Mouse (Mus musculus) CH12.LX (cell line): ENCODE measurements around the gene Gata2. TPM values are rescaled to one million over a fixed set of nuclear protein-coding genes. Genes with fewer than 3 reads are reported as not detected.

Experiments
- DNase-seq: peaks from one replicate; pipeline ENCODE4 v3.0.0-alpha.2; 2013; ENCODE audit errors: extremely low read depth
- H3K27ac ChIP-seq: 2 replicates; pipeline ENCODE4 v1.5.1; 2012; ENCODE audit warnings: low read depth, mild to moderate bottlenecking, control low read depth, moderate library complexity; ENCODE audit not compliant: insufficient read depth
- H3K27me3 ChIP-seq: replicated peaks from 2 replicates; pipeline ENCODE3; 2012; ENCODE audit warnings: inconsistent platforms
- H3K36me3 ChIP-seq, 2 experiments: replicated peaks in 1 of 2; 2 replicates each; pipeline versions ENCODE3 to v1.6.1; 2012; ENCODE audit warnings: inconsistent platforms in 1 of 2, low read length in 1 of 2, mild to moderate bottlenecking in 1 of 2, mixed read lengths in 1 of 2, moderate library complexity in 1 of 2; ENCODE audit not compliant: control insufficient read depth in 1 of 2, insufficient read depth in 1 of 2
- H3K4me1 ChIP-seq, 2 experiments: 2 replicates each; pipeline ENCODE4 v1.6.1; 2012; ENCODE audit warnings: inconsistent platforms in 1 of 2, moderate library complexity in 1 of 2; ENCODE audit not compliant: insufficient read depth in 2 of 2, control insufficient read depth in 1 of 2
- H3K4me2 ChIP-seq: 2 replicates; pipeline ENCODE4 v1.6.1; 2012; ENCODE audit warnings: low read depth, mild to moderate bottlenecking, control low read depth; ENCODE audit not compliant: poor library complexity, insufficient read depth, severe bottlenecking
- H3K4me3 ChIP-seq, 3 experiments: fragments of 150-350 bp in 1 of 3; sonication (generic) in 1 of 3; replicated peaks in 1 of 3; 2 replicates each; pipeline versions ENCODE3 to v1.5.1; 2011 to 2012; ENCODE audit warnings: low read depth in 2 of 3, low read length in 2 of 3, mild to moderate bottlenecking in 2 of 3, moderate library complexity in 2 of 3, control low read depth in 1 of 3, improper control_type of control experiment in 1 of 3, inconsistent platforms in 1 of 3, mixed read lengths in 1 of 3; ENCODE audit not compliant: poor library complexity in 1 of 3
- H3K79me2 ChIP-seq: replicated peaks from 2 replicates; pipeline ENCODE4 v1.6.1; 2012; ENCODE audit warnings: mild to moderate bottlenecking, moderate library complexity; ENCODE audit not compliant: control insufficient read depth, poor library complexity, insufficient read depth, severe bottlenecking; ENCODE audit errors: extremely low read depth
- H3K9ac ChIP-seq: 2 replicates; pipeline ENCODE4 v1.6.1; 2012; ENCODE audit warnings: low read depth, mild to moderate bottlenecking, control low read depth, moderate library complexity; ENCODE audit not compliant: insufficient read depth
- H3K9me3 ChIP-seq: replicated peaks from 2 replicates; pipeline ENCODE3; 2012; ENCODE audit warnings: low read length, inconsistent platforms, mixed read lengths
- CTCF ChIP-seq, 2 experiments: IDR thresholded peaks in 1 of 2; conservative IDR thresholded peaks in 1 of 2; 2 replicates each; pipeline ENCODE4 v1.5.1; 2011 to 2012; ENCODE audit warnings: low read depth in 2 of 2, low read length in 2 of 2, improper control_type of control experiment in 1 of 2, inconsistent platforms in 1 of 2, mild to moderate bottlenecking in 1 of 2, moderate library complexity in 1 of 2
- E2F4 ChIP-seq: IDR thresholded peaks from 2 replicates; pipeline ENCODE4 v1.6.1; 2011; ENCODE audit warnings: low read depth, low read length, improper control_type of control experiment; ENCODE audit not compliant: insufficient replicate concordance
- ELF1 ChIP-seq: IDR thresholded peaks from 2 replicates; pipeline ENCODE4 v1.6.1; 2014; ENCODE audit warnings: low read depth, mild to moderate bottlenecking, inconsistent platforms, low read length, improper control_type of control experiment
- EP300 ChIP-seq: IDR thresholded peaks from 2 replicates; pipeline ENCODE4 v1.6.1; 2011; ENCODE audit warnings: low read length, improper control_type of control experiment
- ETS1 ChIP-seq: conservative IDR thresholded peaks from 2 replicates; pipeline ENCODE4 v1.6.1; 2012; ENCODE audit warnings: low read depth, mild to moderate bottlenecking, inconsistent platforms, low read length, improper control_type of control experiment, moderate library complexity
- HCFC1 ChIP-seq: IDR thresholded peaks from 2 replicates; pipeline ENCODE4 v1.6.1; 2012; ENCODE audit warnings: low read depth, mild to moderate bottlenecking, inconsistent platforms, low read length, improper control_type of control experiment
- JUN ChIP-seq: IDR thresholded peaks from 2 replicates; pipeline ENCODE4 v1.6.1; 2011; ENCODE audit warnings: low read depth, mild to moderate bottlenecking, low read length, improper control_type of control experiment, moderate library complexity; ENCODE audit not compliant: insufficient read depth
- JUND ChIP-seq: conservative IDR thresholded peaks from 2 replicates; pipeline ENCODE4 v1.6.1; 2011; ENCODE audit warnings: low read depth, low read length, improper control_type of control experiment
- MYC ChIP-seq: IDR thresholded peaks from 2 replicates; pipeline ENCODE4 v1.6.1; 2011; ENCODE audit warnings: low read depth, mild to moderate bottlenecking, improper control_type of control experiment, low read length
- NELFE ChIP-seq: IDR thresholded peaks from 2 replicates; pipeline ENCODE4 v1.6.1; 2011; ENCODE audit warnings: low read depth, low read length, improper control_type of control experiment
- POLR2AphosphoS2 ChIP-seq: IDR thresholded peaks from 2 replicates; pipeline ENCODE4 v1.6.1; 2011; ENCODE audit warnings: low read depth, low read length, improper control_type of control experiment
- RAD21 ChIP-seq: IDR thresholded peaks from 2 replicates; pipeline ENCODE4 v1.6.1; 2011; ENCODE audit warnings: low read depth, mild to moderate bottlenecking, low read length, improper control_type of control experiment, moderate library complexity
- TCF12 ChIP-seq: IDR thresholded peaks from 2 replicates; pipeline ENCODE4 v1.6.1; 2014; ENCODE audit warnings: low read depth, mild to moderate bottlenecking, inconsistent platforms, low read length, improper control_type of control experiment
- ZC3H11A ChIP-seq: IDR thresholded peaks from 2 replicates; pipeline ENCODE4 v1.6.1; 2012; ENCODE audit warnings: low read depth, mild to moderate bottlenecking, inconsistent platforms, low read length, improper control_type of control experiment
- ZMIZ1 ChIP-seq: IDR thresholded peaks from 2 replicates; pipeline ENCODE4 v1.6.1; 2012; ENCODE audit warnings: low read depth, mild to moderate bottlenecking, inconsistent platforms, low read length, improper control_type of control experiment
- dilution Hi-C: fragments of 300-500 bp; cut with MboI; formaldehyde crosslinking; loops from 2 replicates; pipeline ENCODE4 v1.14.3; 2020; ENCODE audit warnings: low sequenced_read_pairs; ENCODE audit not compliant: extremely low pct_unique_long_range_greater_than_20kb, extremely low pct_ligation_motif_present
- in situ Hi-C: fragments of 300-500 bp; cut with MboI; formaldehyde crosslinking; loops from 3 replicates; pipeline ENCODE4 v1.14.3; 2019; ENCODE audit warnings: low sequenced_read_pairs, low pct_ligation_motif_present, low pct_unique_long_range_greater_than_20kb, mixed read lengths
- polyA plus RNA-seq: library from polyadenylated mRNA; unstranded; fragments of >175 nt; gene quantifications from 2 replicates; pipeline ENCODE4 v1.2.1, GENCODE M21; 2012; ENCODE audit warnings: low read depth; ENCODE audit not compliant: insufficient read length
- total RNA-seq, 2 experiments: library from RNA; depleted of rRNA; stranded (reverse); fragments of 300-350 nt in 1 of 2; fragments of >200 nt in 1 of 2; gene quantifications; 2 replicates each; pipeline ENCODE4 v1.2.3; 2012 to 2014

The Gata2 gene
- total and polyA plus RNA-seq, 3 experiments: not detected

DNA sequence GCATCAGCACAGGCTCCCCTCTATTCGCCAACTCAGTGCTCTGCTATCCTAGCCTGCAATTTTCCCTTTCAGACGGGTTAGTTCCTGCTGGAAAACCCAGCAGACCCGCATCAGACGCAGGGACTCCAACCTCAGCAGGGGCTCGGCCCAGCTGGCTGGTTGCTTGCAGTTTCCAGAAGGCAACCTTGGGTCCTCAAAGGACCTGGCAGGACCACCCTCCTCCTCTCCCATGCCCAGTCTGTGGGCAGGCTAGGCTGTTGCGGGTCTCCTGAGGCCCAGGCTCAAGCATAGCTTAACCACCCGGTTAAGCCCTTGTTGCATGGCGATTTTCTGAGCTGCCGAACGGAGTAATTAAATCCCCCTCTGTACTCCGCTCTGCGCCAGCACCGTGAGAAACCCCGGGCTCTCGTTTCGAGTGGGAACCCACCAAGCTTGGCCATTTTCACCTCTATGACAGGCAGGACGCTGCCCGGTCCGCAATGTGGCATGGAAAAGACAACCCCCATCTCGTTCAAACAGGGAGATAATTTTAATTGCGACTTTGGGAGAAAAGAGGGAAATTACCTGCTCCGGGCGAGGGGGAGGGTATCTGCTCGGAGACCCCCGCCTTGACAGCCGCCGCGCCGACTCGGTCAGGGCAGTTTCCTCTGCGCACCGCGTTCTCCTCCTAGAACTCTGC lies 2.5 kb downstream of the Gata2 start:
- in situ Hi-C loops: no loop called here
- peaks cover 15% of the 10 kb centered on the region for H3K9me3 ChIP-seq
- peaks cover 14% of the 10 kb centered on the region for H3K27me3 ChIP-seq
- H3K79me2 ChIP-seq: no peaks in the 10 kb centered on the region
- no peak overlapping the region for H3K9ac ChIP-seq
- H3K36me3 ChIP-seq: no peaks in the 10 kb centered on the region
- no peak overlapping the region for H3K4me3 ChIP-seq
- dilution Hi-C loops: no loop called here
- H3K27ac ChIP-seq: no peak overlapping the region
- no peak for DNase-seq
- H3K4me1 ChIP-seq: no peaks in the 10 kb centered on the region
- TF ChIP-seq ZC3H11A: no peak
- no peak for TF ChIP-seq MYC
- TF ChIP-seq EP300: no peak
- no peak for TF ChIP-seq JUN
- no peak for TF ChIP-seq TCF12
- no peak for TF ChIP-seq HCFC1
- no peak overlapping the region for H3K4me2 ChIP-seq

DNA sequence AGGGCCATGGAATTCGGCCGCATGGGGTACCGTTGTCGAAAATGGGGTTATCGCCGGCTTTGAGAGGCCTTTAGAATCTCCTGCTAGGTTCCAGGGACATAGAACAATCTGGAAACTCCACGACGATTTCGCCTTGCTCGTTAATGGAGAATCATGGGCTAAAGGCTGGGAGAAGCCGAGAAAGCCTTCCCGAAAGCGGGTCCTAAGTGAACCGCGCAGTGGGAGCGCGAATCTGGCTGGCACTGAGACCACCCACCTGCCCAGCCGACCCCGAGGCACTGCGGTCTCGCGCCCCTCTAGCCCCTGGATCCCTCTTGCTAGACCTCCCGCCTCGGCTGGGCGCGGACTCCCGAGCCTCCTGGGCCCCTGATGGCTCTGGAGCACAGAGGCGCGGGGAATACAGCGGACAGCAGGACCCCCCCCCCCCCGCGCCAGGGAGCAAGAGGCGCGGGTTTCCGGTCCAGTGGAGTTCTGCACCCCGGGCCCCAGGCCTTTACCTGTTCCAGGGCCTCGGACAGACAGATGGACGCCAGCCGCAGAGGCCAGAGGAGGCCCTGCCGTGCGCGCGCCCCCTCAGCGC lies 3.1 kb downstream of the Gata2 start:
- dilution Hi-C loops: no loop called here
- no peak overlapping the region for H3K4me3 ChIP-seq
- no peak overlapping the region for H3K9ac ChIP-seq
- no peak for DNase-seq
- H3K27me3 ChIP-seq: peaks cover 19% of the 10 kb centered on the region
- in situ Hi-C loops: no loop called here
- no peak overlapping the region for H3K27ac ChIP-seq
- H3K4me1 ChIP-seq: no peaks in the 10 kb centered on the region
- H3K4me2 ChIP-seq: no peak overlapping the region
- H3K79me2 ChIP-seq: no peaks in the 10 kb centered on the region
- H3K9me3 ChIP-seq: peaks cover 15% of the 10 kb centered on the region
- TF ChIP-seq RAD21: no peak
- TF ChIP-seq ELF1: no peak
- TF ChIP-seq ETS1: no peak
- TF ChIP-seq CTCF (conservative IDR thresholded peaks at IDR 0.05 in 1 of 2, IDR thresholded peaks at IDR 0.05 in 1 of 2; ENCODE audit: low read depth in 2 of 2, low read length in 2 of 2): no peak
- TF ChIP-seq EP300: no peak
- no peak for TF ChIP-seq JUND
- TF ChIP-seq ZMIZ1: no peak
- TF ChIP-seq NELFE: no peak
- no peak for TF ChIP-seq E2F4
- no peak for TF ChIP-seq POLR2AphosphoS2
- H3K36me3 ChIP-seq: no peaks in the 10 kb centered on the region
